Mouse (Mus musculus) urinary bladder, postnatal 0 days (tissue): ENCODE results near the gene Hbq1a. TPM values are rescaled to one million over a fixed set of nuclear protein-coding genes. Genes with fewer than 3 reads are reported as not detected.

Experiments used
- polyA plus RNA-seq: library from polyadenylated mRNA; unstranded; fragments of >200 nt; fragmentation: Nextera tagmentation; extraction: Ambion mirVana; gene quantifications from 2 replicates; pipeline ENCODE4 v1.2.1, GENCODE M21; 2015

The Hbq1a gene
- 1.2 TPM in 1 of 2 replicates, not detected in the other for polyA plus RNA-seq

GRCm38 (mm10) chr11:32299865-32300264, at the start of gene Hbq1a:
TSS of gene Hbq1a (plus strand) at chr11:32300069.

GRCm38 (mm10) chr11:32267188-32267884, 32.5 kb upstream of the Hbq1a start, which contains the start of gene Nprl3:
TSS of gene Nprl3 (minus strand) at chr11:32267707.

DNA sequence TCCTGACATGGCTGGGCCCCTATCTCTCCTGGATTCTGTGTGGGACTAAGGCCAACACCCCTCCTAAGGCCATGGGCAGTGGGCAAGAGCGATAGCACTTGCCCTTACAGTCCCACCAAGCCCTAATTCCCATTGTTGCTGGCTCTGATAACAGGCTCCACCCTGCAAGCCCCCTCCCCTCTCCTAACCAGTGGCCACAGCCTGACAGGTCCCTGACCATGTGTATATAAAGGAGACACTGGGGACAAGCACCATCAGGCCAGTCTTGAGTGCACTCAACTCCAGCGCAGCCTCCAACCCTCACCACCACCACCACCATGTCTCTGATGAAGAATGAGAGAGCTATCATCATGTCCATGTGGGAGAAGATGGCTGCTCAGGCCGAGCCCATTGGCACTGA, 23.5 kb upstream of the Hbq1a start, which contains the start of gene Hba-x:
Gene Hba-x, plus strand, starts transcription at position 54 of the 400 bp plus-strand sequence.

DNA sequence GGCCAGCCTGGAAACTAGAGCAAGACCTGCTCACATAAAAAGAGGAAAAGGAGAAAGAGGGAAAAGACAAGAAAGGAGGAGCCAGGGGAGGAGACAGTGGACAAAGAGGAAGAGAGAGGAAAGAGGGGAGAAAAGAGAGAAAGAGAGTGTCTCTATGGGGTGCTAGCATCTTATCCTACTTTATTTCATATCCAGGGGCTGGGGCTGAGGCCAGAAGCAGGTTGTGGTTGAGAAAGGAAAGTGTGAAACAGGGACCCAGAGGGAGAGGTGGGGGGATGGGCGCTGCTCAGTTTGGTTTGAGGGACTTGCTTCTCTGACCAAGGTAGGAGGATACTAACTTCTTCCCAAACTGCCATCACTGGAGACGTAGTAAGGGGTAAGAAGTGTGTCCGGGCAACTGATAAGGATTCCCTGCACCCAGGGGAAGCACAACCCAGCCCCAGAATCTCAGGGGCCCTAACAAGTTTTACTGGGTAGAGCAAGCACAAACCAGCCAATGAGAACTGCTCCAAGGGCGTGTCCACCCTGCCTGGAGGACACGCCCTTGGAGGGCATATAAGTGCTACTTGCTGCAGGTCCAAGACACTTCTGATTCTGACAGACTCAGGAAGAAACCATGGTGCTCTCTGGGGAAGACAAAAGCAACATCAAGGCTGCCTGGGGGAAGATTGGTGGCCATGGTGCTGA, 16.6 kb upstream of the Hbq1a start, which contains the start of gene Hba-a1:
Gene Hba-a1, plus strand, starts transcription at position 421 of the 687 bp plus-strand sequence.

DNA sequence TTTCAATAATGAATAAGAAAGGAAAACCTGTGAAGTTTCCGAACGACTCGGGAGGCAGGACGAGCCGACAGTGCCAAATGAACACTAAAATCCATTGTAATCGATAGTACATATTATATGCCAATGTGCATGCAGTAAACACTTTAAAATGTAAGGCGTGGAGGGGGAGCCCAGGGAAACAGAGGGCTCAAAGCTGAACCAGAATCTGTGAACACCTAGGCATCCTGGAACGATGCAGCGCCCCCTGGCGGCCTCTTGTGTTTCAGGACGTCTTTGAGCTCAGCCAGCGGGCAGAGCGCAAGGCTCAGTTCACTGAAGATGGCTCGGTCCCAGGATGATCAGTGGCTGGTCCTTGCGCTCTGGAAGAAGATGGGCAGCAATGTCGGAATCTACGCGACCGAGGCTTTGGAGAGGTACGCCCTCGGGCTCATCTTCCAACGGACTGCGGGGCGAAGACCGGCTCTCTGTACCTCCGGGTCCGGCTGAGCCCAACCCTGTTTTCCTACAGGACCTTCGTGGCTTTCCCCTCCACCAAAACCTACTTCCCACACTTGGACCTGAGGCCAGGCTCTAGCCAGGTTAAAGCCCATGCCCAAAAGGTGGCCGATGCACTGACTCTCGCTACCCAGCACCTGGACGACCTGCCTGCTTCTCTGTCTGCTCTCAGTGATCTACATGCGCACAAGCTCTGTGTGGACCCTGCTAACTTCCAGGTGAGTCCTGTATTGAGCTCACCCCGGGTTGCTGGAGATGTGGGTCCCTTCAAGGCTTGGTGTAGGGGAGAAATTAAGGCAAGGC, 13.0 kb upstream of the Hbq1a start, which contains the start of gene Hbq1b:
Gene Hbq1b, plus strand, starts transcription at position 271 of the 798 bp plus-strand sequence.

DNA sequence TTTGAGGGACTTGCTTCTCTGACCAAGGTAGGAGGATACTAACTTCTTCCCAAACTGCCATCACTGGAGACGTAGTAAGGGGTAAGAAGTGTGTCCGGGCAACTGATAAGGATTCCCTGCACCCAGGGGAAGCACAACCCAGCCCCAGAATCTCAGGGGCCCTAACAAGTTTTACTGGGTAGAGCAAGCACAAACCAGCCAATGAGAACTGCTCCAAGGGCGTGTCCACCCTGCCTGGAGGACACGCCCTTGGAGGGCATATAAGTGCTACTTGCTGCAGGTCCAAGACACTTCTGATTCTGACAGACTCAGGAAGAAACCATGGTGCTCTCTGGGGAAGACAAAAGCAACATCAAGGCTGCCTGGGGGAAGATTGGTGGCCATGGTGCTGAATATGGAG, 3.7 kb upstream of the Hbq1a start, which contains the start of gene Hba-a2:
Gene Hba-a2, plus strand, starts transcription at position 287 of the 400 bp plus-strand sequence.

DNA sequence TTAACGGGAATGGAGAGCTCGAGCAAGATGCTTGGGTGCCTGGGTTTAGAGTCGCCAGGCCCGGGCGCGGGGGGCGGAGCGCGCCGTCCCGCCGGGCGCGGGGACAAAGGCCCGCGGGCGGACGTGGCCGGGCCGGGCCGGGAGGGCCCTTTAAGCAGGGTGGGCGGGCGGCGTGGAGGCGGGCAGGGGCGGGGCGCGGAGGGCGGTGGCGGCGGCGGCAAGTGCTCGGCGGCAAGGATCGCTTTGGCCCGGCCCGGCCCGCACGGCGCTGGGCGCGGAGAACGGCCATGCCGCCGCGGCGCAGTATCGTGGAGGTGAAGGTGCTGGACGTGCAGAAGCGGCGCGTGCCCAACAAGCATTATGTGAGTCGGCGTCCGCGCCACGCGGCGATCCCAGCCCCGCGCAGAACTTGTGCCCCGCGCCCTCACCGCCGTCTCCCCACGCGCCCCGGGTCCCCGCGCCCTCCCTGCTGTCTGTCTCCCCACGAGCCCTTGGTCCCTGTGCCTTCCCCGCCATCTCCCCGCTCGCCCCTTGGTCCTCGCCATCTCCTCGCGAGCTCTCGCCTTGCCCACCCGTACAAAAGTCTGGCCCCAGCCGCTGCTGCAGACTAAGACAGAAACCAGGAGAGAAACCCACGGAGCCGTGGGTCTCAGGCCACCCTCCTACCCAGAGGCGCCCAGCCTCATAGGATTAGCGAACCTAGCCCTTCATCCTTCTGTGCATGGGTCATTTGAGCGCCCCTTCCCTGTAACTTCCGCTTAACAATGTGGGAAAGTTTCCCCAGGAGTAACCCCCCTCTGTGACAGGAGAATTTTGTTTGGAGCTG, 48.0 kb downstream of the Hbq1a start, which contains the start of gene Sh3pxd2b:
Gene Sh3pxd2b, plus strand, starts transcription at position 214 of the 826 bp plus-strand sequence.

Other genes starting within 250 kb of the Hbq1a start
- 0.10 TPM in 1 of 2 replicates, not detected in the other for gene Il9r, start 99.8 kb upstream of the Hbq1a start, polyA plus RNA-seq
- gene Snrnp25, start 94.7 kb upstream of the Hbq1a start, polyA plus RNA-seq: 28.1 and 28.8 TPM in 2 replicates
- gene Rhbdf1, start 77.8 kb upstream of the Hbq1a start, polyA plus RNA-seq: 63.6 and 70.8 TPM in 2 replicates
- 20.0 and 25.8 TPM in 2 replicates for gene Mpg, start 73.6 kb upstream of the Hbq1a start, polyA plus RNA-seq
- 28.2 and 30.8 TPM in 2 replicates for gene Nprl3, start 32.4 kb upstream of the Hbq1a start, polyA plus RNA-seq
- gene Hba-x, start 23.7 kb upstream of the Hbq1a start, polyA plus RNA-seq: 0.87 and 2.7 TPM in 2 replicates
- 4,399 and 13,070 TPM in 2 replicates for gene Hba-a1, start 16.6 kb upstream of the Hbq1a start, polyA plus RNA-seq
- 0.58 and 1.7 TPM in 2 replicates for gene Hbq1b, start 13.1 kb upstream of the Hbq1a start, polyA plus RNA-seq
- 10,427 and 30,164 TPM in 2 replicates for gene Hba-a2, start 3.6 kb upstream of the Hbq1a start, polyA plus RNA-seq
- 6.8 and 7.2 TPM in 2 replicates for gene Sh3pxd2b, start 47.8 kb downstream of the Hbq1a start, polyA plus RNA-seq
- gene Ubtd2, start 155.3 kb downstream of the Hbq1a start, polyA plus RNA-seq: 27.4 and 33.6 TPM in 2 replicates
- 0.98 and 1.1 TPM in 2 replicates for gene Efcab9, start 232.0 kb downstream of the Hbq1a start, polyA plus RNA-seq
- gene Stk10, start 233.2 kb downstream of the Hbq1a start, polyA plus RNA-seq: 2.5 and 3.8 TPM in 2 replicates